Mouse (Mus musculus): ENCODE measurements around the gene Mrgpra2a.
"Not testable (repeated sequence)": the region's sequence is repeated elsewhere in the genome, so short reads cannot be mapped to it uniquely, and the experiment has no call there.

The Mrgpra2a gene

GRCm38 (mm10) chr7:47452015-47452414 lies at the start of gene Mrgpra2a:
Mrgpra2a (minus strand) TSS chr7:47452139.
- not testable (repeated sequence) for DNase-seq (ENCODE audit: inconsistent age in 2 of 2, low spot score in 1 of 2)

- not testable (repeated sequence) for DNase-seq (ENCODE audit: inconsistent age in 2 of 2, low spot score in 1 of 2)
These were observed 39.3 kb upstream of the Mrgpra2a start for GRCm38 (mm10) chr7:47491266-47491665.

DNA sequence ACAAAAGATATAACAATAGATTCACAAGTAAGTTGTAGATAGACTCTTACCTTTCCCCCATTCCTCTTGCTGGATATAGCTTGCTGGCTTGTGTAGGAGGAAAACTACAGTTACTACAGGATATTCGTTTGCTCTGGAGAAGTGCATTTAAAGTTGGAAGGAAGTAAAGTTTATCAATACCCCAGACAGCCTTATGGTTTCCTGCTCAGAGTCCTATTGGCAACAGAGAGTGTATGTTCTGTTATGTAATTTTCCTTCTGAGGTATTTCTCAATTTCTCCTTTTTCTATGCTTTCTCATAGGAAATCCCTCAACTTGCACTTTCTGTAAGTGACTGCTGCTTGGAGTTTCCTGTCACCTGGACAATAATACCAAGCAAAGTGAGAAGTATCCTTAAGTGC lies 37.5 kb upstream of the Mrgpra2a start:
- not testable (repeated sequence) for DNase-seq (ENCODE audit: inconsistent age in 2 of 2, low spot score in 1 of 2)

- not testable (repeated sequence) for DNase-seq (ENCODE audit: inconsistent age in 2 of 2, low spot score in 1 of 2)
These were observed 31.2 kb upstream of the Mrgpra2a start for GRCm38 (mm10) chr7:47483181-47483580.

GRCm38 (mm10) chr7:47473904-47474303 lies 22.0 kb upstream of the Mrgpra2a start:
- not testable (repeated sequence) for DNase-seq (ENCODE audit: inconsistent age in 2 of 2, low spot score in 1 of 2)

- DNase-seq (ENCODE audit: inconsistent age in 2 of 2, low spot score in 1 of 2), result not testable (repeated sequence)
These were observed 13.5 kb upstream of the Mrgpra2a start for GRCm38 (mm10) chr7:47465278-47465981.

GRCm38 (mm10) chr7:47445729-47446128 lies 6.2 kb downstream of the Mrgpra2a start:
- DNase-seq (ENCODE audit: inconsistent age in 2 of 2, low spot score in 1 of 2), result not testable (repeated sequence)

GRCm38 (mm10) chr7:47436463-47436862 lies 15.5 kb downstream of the Mrgpra2a start:
- not testable (repeated sequence) for DNase-seq (ENCODE audit: inconsistent age in 2 of 2, low spot score in 1 of 2)

- not testable (repeated sequence) for DNase-seq (ENCODE audit: inconsistent age in 2 of 2, low spot score in 1 of 2)
These were observed 24.0 kb downstream of the Mrgpra2a start for GRCm38 (mm10) chr7:47427815-47428508.

- no peak for DNase-seq (ENCODE audit: inconsistent age in 2 of 2, low spot score in 1 of 2)
These were observed 41.3 kb downstream of the Mrgpra2a start for GRCm38 (mm10) chr7:47410602-47411001.

- DNase-seq (ENCODE audit: inconsistent age in 2 of 2, low spot score in 1 of 2), result no peak
These were observed 42.4 kb downstream of the Mrgpra2a start for GRCm38 (mm10) chr7:47409545-47409944.

DNA sequence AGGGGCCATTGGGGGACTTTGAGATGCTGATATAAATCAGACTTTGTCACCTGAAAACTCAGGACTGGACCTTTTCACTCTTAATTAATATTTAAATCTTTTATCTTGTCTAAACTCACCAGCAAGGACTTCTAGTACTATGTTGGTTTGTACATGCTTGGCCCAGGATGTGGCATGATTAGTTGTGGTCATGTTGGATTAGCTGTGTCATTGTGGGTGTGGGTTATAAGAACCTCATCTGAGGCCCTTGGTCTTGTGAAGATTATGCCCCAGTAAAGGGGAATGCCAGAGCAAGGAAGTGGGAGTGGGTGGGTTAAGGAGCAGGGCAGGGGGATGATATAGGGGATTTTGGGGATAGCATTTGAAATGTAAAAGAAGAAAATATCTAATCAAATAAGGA lies 50.8 kb downstream of the Mrgpra2a start:
- no peak for DNase-seq (ENCODE audit: inconsistent age in 2 of 2, low spot score in 1 of 2)

Data from adrenal gland, adult (tissue).